Mouse (Mus musculus) liver, embryonic 16.5 days (tissue): ENCODE measurements around the gene Golim4. TPM values are rescaled to one million over a fixed set of nuclear protein-coding genes. Genes with fewer than 3 reads are reported as not detected.

Experiments
- ATAC-seq: fragments of 200-750 bp; cut with Nextera tagmentation; 2 replicates; pipeline ENCODE4 v1.8.0; 2017; ENCODE audit warnings: low read depth, mild to moderate bottlenecking, moderate number of reproducible peaks, moderate library complexity
- H3K27ac ChIP-seq: fragments of 300-500 bp; sonication (generic); 2 replicates; pipeline ENCODE4 v1.5.1; 2014; ENCODE audit warnings: mild to moderate bottlenecking, low read length
- H3K27me3 ChIP-seq: fragments of 300-500 bp; sonication (generic); 2 replicates; pipeline ENCODE4 v1.6.1; 2014; ENCODE audit warnings: low read depth, low read length, mixed read lengths; ENCODE audit not compliant: control insufficient read depth, insufficient read depth
- H3K36me3 ChIP-seq: fragments of 300-500 bp; sonication (generic); 2 replicates; pipeline ENCODE4 v1.6.1; 2014; ENCODE audit warnings: mild to moderate bottlenecking; ENCODE audit not compliant: control insufficient read depth, insufficient read depth
- H3K4me1 ChIP-seq: fragments of 300-500 bp; sonication (generic); 2 replicates; pipeline ENCODE4 v1.6.1; 2014; ENCODE audit warnings: low read depth, low read length, mixed read lengths; ENCODE audit not compliant: control insufficient read depth
- H3K4me2 ChIP-seq: fragments of 300-500 bp; sonication (generic); 2 replicates; pipeline ENCODE4 v1.6.1; 2014; ENCODE audit warnings: low read depth, low read length, mixed read lengths
- H3K4me3 ChIP-seq: fragments of 300-500 bp; sonication (generic); 2 replicates; pipeline ENCODE4 v1.5.1; 2014; ENCODE audit warnings: low read depth, mild to moderate bottlenecking, low read length
- H3K9ac ChIP-seq: fragments of 300-500 bp; sonication (generic); 2 replicates; pipeline ENCODE4 v1.6.1; 2014; ENCODE audit warnings: low read depth, low read length
- H3K9me3 ChIP-seq: fragments of 300-500 bp; sonication (generic); replicated peaks from 2 replicates; pipeline ENCODE4 v1.6.1; 2016; ENCODE audit warnings: low read length; ENCODE audit not compliant: control insufficient read depth
- WGBS: fragments of 180-500 bp; shearing (Covaris S2); extraction: QIAGEN DNeasy Blood & Tissue Kit; methylation state at CpG from one replicate; pipeline ENCODE4 v1.1.7; 2014; ENCODE audit not compliant: insufficient replicate concordance; 5-methylcytosine and 5-hydroxymethylcytosine counted together
- polyA plus RNA-seq: library from polyadenylated mRNA; unstranded; fragments of >200 nt; fragmentation: Nextera tagmentation; extraction: Ambion mirVana; gene quantifications from 2 replicates; pipeline ENCODE4 v1.2.1, GENCODE M21; 2015

The Golim4 gene
- polyA plus RNA-seq, 1 experiment from 2014 or later, result 22.7 TPM

- no peaks in the 10 kb centered on the region for H3K27me3 ChIP-seq
- H3K9ac ChIP-seq, result no peak overlapping the region
- no peaks in the 10 kb centered on the region for H3K36me3 ChIP-seq
- H3K4me1 ChIP-seq, result peaks cover 7% of the 10 kb centered on the region
- no peaks in the 10 kb centered on the region for H3K9me3 ChIP-seq
- H3K4me3 ChIP-seq, result no peak overlapping the region
- WGBS, result 65% methylated on average over 2 of the region's 2 CpGs
- no peak overlapping the region for H3K4me2 ChIP-seq
- H3K27ac ChIP-seq, result no peak overlapping the region
- ATAC-seq, result no peak
These were observed 26.0 kb downstream of the Golim4 start for GRCm38 (mm10) chr3:75930659-75931225.

- Histone ChIP-seq H3K4me2 (no peak overlapping the region), H3K4me1 (peaks cover 7% of the 10 kb centered on the region), H3K27me3 (no peaks in the 10 kb centered on the region), H3K9ac (no peak overlapping the region), H3K27ac (no peak overlapping the region), H3K9me3 (no peaks in the 10 kb centered on the region), H3K4me3 (no peak overlapping the region), H3K36me3 (no peaks in the 10 kb centered on the region)
- ATAC-seq, result no peak
- WGBS, result 63% methylated on average over 7 of the region's 7 CpGs
These were observed 26.7 kb downstream of the Golim4 start for GRCm38 (mm10) chr3:75929926-75930548.

DNA sequence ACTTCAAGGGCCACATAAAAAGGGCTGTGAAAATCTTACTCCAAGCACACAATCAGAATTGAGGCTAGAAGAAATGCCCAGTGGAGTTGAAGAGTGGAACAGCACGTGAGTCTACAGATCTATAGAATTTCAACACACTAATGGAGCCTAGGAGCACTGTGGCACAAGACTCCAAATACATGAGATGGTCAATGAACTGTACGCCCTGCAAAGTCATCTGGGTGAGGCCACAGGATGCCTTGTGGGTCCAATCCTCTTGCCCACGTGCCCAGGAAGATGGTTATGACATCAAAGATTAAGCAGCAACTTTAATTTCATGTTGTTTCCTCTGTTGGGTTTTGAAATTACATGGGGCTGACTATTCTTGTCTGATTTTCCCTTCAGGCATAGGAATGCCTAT, 30.4 kb downstream of the Golim4 start:
- Histone ChIP-seq H3K27me3 (no peaks in the 10 kb centered on the region), H3K27ac (no peak overlapping the region), H3K36me3 (no peaks in the 10 kb centered on the region), H3K4me2 (no peak overlapping the region), H3K4me1 (peaks cover 11% of the 10 kb centered on the region), H3K9me3 (no peaks in the 10 kb centered on the region), H3K4me3 (no peak overlapping the region), H3K9ac (no peak overlapping the region)
- peak; percentile 61; the same call in 1 of the 2 replicates for ATAC-seq
- 56% methylated on average over 3 of the region's 3 CpGs for WGBS

DNA sequence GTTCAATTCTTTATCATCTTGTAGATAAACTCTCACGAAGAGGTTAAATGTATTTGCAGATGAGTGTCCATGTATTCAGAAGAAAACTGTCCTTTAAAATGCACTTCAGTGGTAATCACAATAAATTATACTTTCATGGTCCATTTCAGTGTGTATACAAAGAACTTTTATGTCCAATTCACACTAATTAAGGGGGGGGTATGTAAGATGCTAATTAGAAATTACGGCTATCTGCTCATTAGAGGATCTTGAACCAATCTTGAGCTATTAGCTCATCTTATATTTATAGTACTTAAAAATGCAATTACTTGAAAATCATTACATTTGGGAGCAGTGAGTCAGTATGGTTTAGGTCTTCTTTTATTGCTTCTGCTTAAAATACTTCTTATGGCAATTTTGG, 31.6 kb downstream of the Golim4 start:
- Histone ChIP-seq H3K9ac (no peak overlapping the region), H3K27ac (no peak overlapping the region), H3K4me3 (no peak overlapping the region), H3K9me3 (no peaks in the 10 kb centered on the region), H3K27me3 (no peaks in the 10 kb centered on the region), H3K4me1 (peaks cover 13% of the 10 kb centered on the region), H3K4me2 (no peak overlapping the region), H3K36me3 (no peaks in the 10 kb centered on the region)
- 69% methylated on average over 2 of the region's 2 CpGs for WGBS
- ATAC-seq, result no peak

DNA sequence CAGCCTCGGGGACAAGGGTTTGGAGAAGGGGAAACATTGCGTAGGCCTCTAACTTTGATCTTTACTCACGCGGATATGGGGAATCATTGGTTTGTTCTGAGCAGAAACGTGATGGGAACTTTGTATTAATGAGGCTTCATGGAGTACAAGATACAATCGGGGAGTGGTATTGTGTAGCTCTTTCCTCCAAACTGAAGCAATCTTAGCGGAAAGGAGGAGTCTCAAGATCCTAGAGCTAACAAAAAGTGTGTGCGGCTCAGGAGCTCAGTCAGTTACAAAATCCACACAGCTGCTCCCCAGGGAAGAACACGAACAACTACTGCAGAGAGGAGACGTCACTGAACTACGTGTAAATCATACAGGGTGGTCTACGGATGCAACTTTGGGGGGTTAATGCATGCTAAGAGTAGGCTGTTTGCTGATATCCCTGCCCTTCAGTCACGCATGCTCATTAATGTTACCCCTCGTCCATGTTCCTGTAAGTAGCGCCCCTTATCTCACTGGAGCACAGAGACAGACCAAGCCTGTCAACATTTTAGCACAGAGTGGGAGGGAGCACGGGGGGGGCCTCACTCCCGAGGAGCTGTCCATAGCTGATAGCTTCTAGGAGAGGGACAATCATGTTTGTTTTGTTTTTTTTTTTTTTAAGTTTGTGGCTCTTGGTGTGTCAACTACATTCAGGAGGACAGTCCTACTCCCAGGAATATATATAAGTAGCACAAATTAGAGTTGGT, 38.8 kb downstream of the Golim4 start:
- H3K27me3 ChIP-seq, result no peaks in the 10 kb centered on the region
- WGBS, result 39% methylated on average over 17 of the region's 17 CpGs
- H3K4me1 ChIP-seq, result peaks cover 30% of the 10 kb centered on the region
- H3K9ac ChIP-seq, result peak overlapping the region; percentile 35; the same call in 1 of the 2 replicates
- H3K27ac ChIP-seq, result peak overlapping the region; percentile 86
- H3K9me3 ChIP-seq, result no peaks in the 10 kb centered on the region
- H3K4me2 ChIP-seq, result peak overlapping the region; percentile 52
- peak overlapping the region; percentile 25; the same call in 1 of the 2 replicates for H3K4me3 ChIP-seq
- ATAC-seq, result peak; percentile 100
- no peaks in the 10 kb centered on the region for H3K36me3 ChIP-seq

DNA sequence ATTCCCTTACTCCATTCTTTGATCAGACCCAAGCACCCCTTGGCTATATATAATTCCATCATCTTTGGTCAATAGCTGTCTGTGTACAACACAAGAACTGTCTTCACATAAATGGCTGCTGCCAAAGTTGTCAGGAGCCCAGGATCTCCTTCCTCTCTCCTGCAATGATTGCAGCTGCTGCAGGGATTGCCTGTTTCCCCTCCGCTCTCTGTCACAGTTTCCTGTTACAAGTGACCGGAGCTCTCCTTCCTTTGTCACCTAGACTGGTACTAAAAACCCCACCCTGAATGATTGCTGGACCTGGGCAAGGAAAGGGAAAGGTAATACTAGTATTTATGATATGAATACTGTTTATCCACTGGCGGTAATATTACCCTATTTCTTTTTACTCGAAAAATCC, 44.0 kb downstream of the Golim4 start:
- WGBS, result 52% methylated on average over 4 of the region's 4 CpGs
- Histone ChIP-seq H3K36me3 (no peaks in the 10 kb centered on the region), H3K27ac (no peak overlapping the region), H3K4me2 (no peak overlapping the region), H3K4me3 (no peak overlapping the region), H3K4me1 (peaks cover 10% of the 10 kb centered on the region), H3K9ac (no peak overlapping the region), H3K9me3 (no peaks in the 10 kb centered on the region), H3K27me3 (no peaks in the 10 kb centered on the region)
- ATAC-seq, result no peak

DNA sequence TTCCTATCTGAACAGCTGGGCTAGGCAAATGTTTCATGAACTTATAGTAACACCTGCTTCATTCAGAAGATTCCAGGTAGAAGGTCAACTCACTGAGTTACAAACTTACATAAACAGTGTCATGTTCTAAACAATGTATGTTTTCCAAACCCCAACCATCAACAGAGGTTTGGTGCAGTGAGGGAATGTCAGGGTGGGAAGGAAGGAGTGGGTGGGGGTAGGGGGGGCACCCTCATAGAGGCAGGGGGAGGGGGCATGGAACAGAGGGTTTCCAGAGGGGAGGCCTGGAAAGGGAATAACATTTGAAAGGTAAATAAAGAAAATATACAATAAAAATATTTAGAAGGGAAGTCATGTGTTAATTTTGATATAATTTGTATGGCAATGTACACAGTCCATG, 46.0 kb downstream of the Golim4 start:
- H3K36me3 ChIP-seq, result 0 out of 2 replicates have a peak, but pooled peaks cover 4% of the 10 kb centered on the region
- no peak for ATAC-seq
- H3K4me3 ChIP-seq, result no peak overlapping the region
- no peak overlapping the region for H3K4me2 ChIP-seq
- no peak overlapping the region for H3K9ac ChIP-seq
- H3K4me1 ChIP-seq, result no peaks in the 10 kb centered on the region; the same call in 1 of the 2 replicates
- no peaks in the 10 kb centered on the region for H3K9me3 ChIP-seq
- H3K27me3 ChIP-seq, result no peaks in the 10 kb centered on the region
- H3K27ac ChIP-seq, result no peak overlapping the region

GRCm38 (mm10) chr3:75910257-75910656, 46.5 kb downstream of the Golim4 start:
- no peaks in the 10 kb centered on the region for H3K27me3 ChIP-seq
- H3K4me2 ChIP-seq, result no peak overlapping the region
- 17% methylated on average over 4 of the region's 4 CpGs for WGBS
- H3K4me1 ChIP-seq, result no peaks in the 10 kb centered on the region; the same call in 1 of the 2 replicates
- ATAC-seq, result peak; percentile 51
- 0 out of 2 replicates have a peak, but pooled peaks cover 4% of the 10 kb centered on the region for H3K36me3 ChIP-seq
- H3K4me3 ChIP-seq, result no peak overlapping the region
- H3K27ac ChIP-seq, result no peak overlapping the region
- no peak overlapping the region for H3K9ac ChIP-seq
- H3K9me3 ChIP-seq, result no peaks in the 10 kb centered on the region
